Mouse (Mus musculus) megakaryocyte, embryonic 14.5 days (primary cell): ENCODE data around the gene Cs.

Experiments used
- FLI1 ChIP-seq: IDR thresholded peaks from 2 replicates; pipeline ENCODE4 v1.6.1; 2012; ENCODE audit warnings: low read length, inconsistent platforms, mixed read lengths
- GATA1 ChIP-seq: IDR thresholded peaks from 3 replicates; pipeline ENCODE4 v1.6.1; 2012; ENCODE audit warnings: mixed read lengths, low read length, inconsistent platforms, borderline replicate concordance

GRCm38 (mm10) chr10:128321641-128322040 is 15.9 kb upstream of the Cs start:
- TF ChIP-seq GATA1 = no peak
- no peak for TF ChIP-seq FLI1
